Mouse (Mus musculus): Measurements from ENCODE around the gene Cpne7.

DNA sequence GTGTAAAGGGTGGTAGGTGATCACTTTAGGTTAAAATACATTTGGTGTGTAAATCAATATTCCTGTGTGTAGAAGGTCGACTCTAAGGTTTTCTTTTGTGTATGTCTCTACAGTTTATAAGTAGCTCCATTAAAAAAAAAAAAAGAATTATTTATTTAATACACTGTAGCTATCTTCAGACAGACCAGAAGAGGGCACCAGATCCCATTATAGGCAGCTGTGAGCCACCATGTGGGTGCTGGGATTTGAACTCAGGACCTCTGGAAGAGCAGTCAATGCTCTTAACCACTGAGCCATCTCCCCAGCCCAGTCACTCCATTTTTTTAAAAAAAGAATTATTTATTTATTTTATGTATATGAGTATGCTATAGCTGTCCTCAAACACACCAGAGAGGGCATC is 9.2 kb upstream of the Cpne7 start:
- TF ChIP-seq CTCF (IDR thresholded peaks at IDR 0.05; ENCODE audit: low read depth, low read length) (no peak), EP300 (IDR thresholded peaks at IDR 0.05; ENCODE audit: insufficient read depth, low read depth, low read length) (no peak), POLR2A (IDR thresholded peaks at IDR 0.05; ENCODE audit: insufficient read depth, low read length) (no peak)

Data from ES-Bruce4 (cell line).